Mouse (Mus musculus): Measurements from ENCODE around the gene BC037034. TPM values are rescaled to one million over a fixed set of nuclear protein-coding genes. Genes with fewer than 3 reads are reported as not detected.

The BC037034 gene
- polyA plus RNA-seq, 1 experiment from 2014 or later, result 14.0 TPM

Other genes starting within 250 kb of the BC037034 start
- gene Smok3a, start 242.8 kb downstream of the BC037034 start, polyA plus RNA-seq (2015; fragmentation: Nextera tagmentation; extraction: Ambion mirVana), result not detected in 2 replicates
- not detected in 2 replicates for gene Smok3b, start 242.6 kb downstream of the BC037034 start, polyA plus RNA-seq (2015; fragmentation: Nextera tagmentation; extraction: Ambion mirVana)
- gene Smok3c, start 210.8 kb downstream of the BC037034 start, polyA plus RNA-seq (2015; fragmentation: Nextera tagmentation; extraction: Ambion mirVana), result not detected in 2 replicates
- 31.2 and 34.2 TPM in 2 replicates for gene Zkscan1, start 178.9 kb downstream of the BC037034 start, polyA plus RNA-seq (2015; fragmentation: Nextera tagmentation; extraction: Ambion mirVana)
- 117 and 118 TPM in 2 replicates for gene Zscan21, start 147.1 kb downstream of the BC037034 start, polyA plus RNA-seq (2015; fragmentation: Nextera tagmentation; extraction: Ambion mirVana)
- 39.4 and 43.9 TPM in 2 replicates for gene Zfp113, start 108.3 kb downstream of the BC037034 start, polyA plus RNA-seq (2015; fragmentation: Nextera tagmentation; extraction: Ambion mirVana)
- 281 and 305 TPM in 2 replicates for gene Cops6, start 103.0 kb downstream of the BC037034 start, polyA plus RNA-seq (2015; fragmentation: Nextera tagmentation; extraction: Ambion mirVana)
- gene Ap4m1, start 92.0 kb downstream of the BC037034 start, polyA plus RNA-seq (2015; fragmentation: Nextera tagmentation; extraction: Ambion mirVana), result 27.8 and 31.9 TPM in 2 replicates
- gene Mcm7, start 91.6 kb downstream of the BC037034 start, polyA plus RNA-seq (2015; fragmentation: Nextera tagmentation; extraction: Ambion mirVana), result 173 and 191 TPM in 2 replicates
- gene Taf6, start 76.6 kb downstream of the BC037034 start, polyA plus RNA-seq (2015; fragmentation: Nextera tagmentation; extraction: Ambion mirVana), result 83.2 and 87.6 TPM in 2 replicates
- gene Cnpy4, start 76.5 kb downstream of the BC037034 start, polyA plus RNA-seq (2015; fragmentation: Nextera tagmentation; extraction: Ambion mirVana), result 39.8 and 40.8 TPM in 2 replicates
- gene Mblac1, start 69.7 kb downstream of the BC037034 start, polyA plus RNA-seq (2015; fragmentation: Nextera tagmentation; extraction: Ambion mirVana), result 12.9 and 13.2 TPM in 2 replicates
- not detected in 2 replicates for gene Nxpe5, start 38.1 kb downstream of the BC037034 start, polyA plus RNA-seq (2015; fragmentation: Nextera tagmentation; extraction: Ambion mirVana)
- gene Lamtor4, start 8.6 kb downstream of the BC037034 start, polyA plus RNA-seq (2015; fragmentation: Nextera tagmentation; extraction: Ambion mirVana), result 71.3 and 87.4 TPM in 2 replicates
- gene Gal3st4, start 8.8 kb upstream of the BC037034 start, polyA plus RNA-seq (2015; fragmentation: Nextera tagmentation; extraction: Ambion mirVana), result 1.6 and 2.4 TPM in 2 replicates
- 0.10 TPM in 1 of 2 replicates, not detected in the other for gene Gm43720, start 15.9 kb upstream of the BC037034 start, polyA plus RNA-seq (2015; fragmentation: Nextera tagmentation; extraction: Ambion mirVana)
- gene Gpc2, start 16.0 kb upstream of the BC037034 start, polyA plus RNA-seq (2015; fragmentation: Nextera tagmentation; extraction: Ambion mirVana), result 212 and 245 TPM in 2 replicates
- gene Stag3, start 16.2 kb upstream of the BC037034 start, polyA plus RNA-seq (2015; fragmentation: Nextera tagmentation; extraction: Ambion mirVana), result 5.6 and 6.3 TPM in 2 replicates
- not detected in 2 replicates for gene Pvrig, start 77.9 kb upstream of the BC037034 start, polyA plus RNA-seq (2015; fragmentation: Nextera tagmentation; extraction: Ambion mirVana)
- gene Zfp157, start 177.4 kb upstream of the BC037034 start, polyA plus RNA-seq (2015; fragmentation: Nextera tagmentation; extraction: Ambion mirVana), result 82.4 and 82.8 TPM in 2 replicates